Mouse (Mus musculus) kidney, postnatal 0 days (tissue): Measurements from ENCODE around the gene Grrp1. TPM values are rescaled to one million over a fixed set of nuclear protein-coding genes. Genes with fewer than 3 reads are reported as not detected.
"Not testable (repeated sequence)": the region's sequence is repeated elsewhere in the genome, so short reads cannot be mapped to it uniquely, and the experiment has no call there.

Experiments
- ATAC-seq: fragments of 200-750 bp; cut with Nextera tagmentation; replicated peaks from 2 replicates; pipeline ENCODE4 v1.8.0; 2017; ENCODE audit warnings: low read depth, moderate number of reproducible peaks, moderate TSS enrichment, moderate library complexity; ENCODE audit not compliant: low FRiP score
- DNase-seq: peaks from one replicate; pipeline ENCODE4 v3.0.0-alpha.2; 2016; ENCODE audit warnings: low spot score
- H3K27ac ChIP-seq: fragments of 300-500 bp; sonication (generic); 2 replicates; pipeline ENCODE4 v1.5.1; 2014; ENCODE audit warnings: mild to moderate bottlenecking
- H3K27me3 ChIP-seq: fragments of 300-500 bp; sonication (generic); 2 replicates; pipeline ENCODE4 v1.6.1; 2014; ENCODE audit warnings: low read length, mixed read lengths; ENCODE audit not compliant: insufficient read depth
- H3K36me3 ChIP-seq: fragments of 300-500 bp; sonication (generic); 2 replicates; pipeline ENCODE4 v1.6.1; 2014; ENCODE audit warnings: low read length, mixed read lengths; ENCODE audit not compliant: insufficient read depth
- H3K4me1 ChIP-seq: fragments of 300-500 bp; sonication (generic); replicated peaks from 2 replicates; pipeline ENCODE4 v1.6.1; 2014; ENCODE audit warnings: antibody characterized with exemption, low read length, mixed read lengths; ENCODE audit not compliant: insufficient read depth
- H3K4me2 ChIP-seq: fragments of 300-500 bp; sonication (generic); 2 replicates; pipeline ENCODE4 v1.6.1; 2014; ENCODE audit warnings: mild to moderate bottlenecking, low read length, moderate library complexity, mixed read lengths
- H3K4me3 ChIP-seq: fragments of 300-500 bp; sonication (generic); replicated peaks from 2 replicates; pipeline ENCODE4 v1.5.1; 2014; ENCODE audit warnings: low read depth, low read length
- H3K9ac ChIP-seq: fragments of 300-500 bp; sonication (generic); 2 replicates; pipeline ENCODE4 v1.6.1; 2014; ENCODE audit warnings: low read depth, low read length
- H3K9me3 ChIP-seq: fragments of 300-500 bp; sonication (generic); replicated peaks from 2 replicates; pipeline ENCODE4 v1.6.1; 2016; ENCODE audit warnings: low read length, inconsistent platforms, mixed read lengths
- CTCF ChIP-seq: IDR thresholded peaks from 2 replicates; pipeline ENCODE4 v1.5.1; 2016; ENCODE audit warnings: antibody characterized with exemption, low read depth, mild to moderate bottlenecking, moderate library complexity
- WGBS: fragments of 180-500 bp; shearing (Covaris S2); extraction: QIAGEN DNeasy Blood & Tissue Kit; methylation state at CpG from one replicate; pipeline ENCODE4 v1.1.7; 2014; 5-methylcytosine and 5-hydroxymethylcytosine counted together
- polyA plus RNA-seq: library from polyadenylated mRNA; unstranded; fragments of >200 nt; fragmentation: Nextera tagmentation; extraction: Ambion mirVana; gene quantifications from 2 replicates; pipeline ENCODE4 v1.2.1, GENCODE M21; 2015

Gene Grrp1
- polyA plus RNA-seq, 1 experiment from 2014 or later: 12.3 TPM

- no peaks in the 10 kb centered on the region for H3K36me3 ChIP-seq
- H3K9me3 ChIP-seq: no peaks in the 10 kb centered on the region
- no peak overlapping the region for H3K4me3 ChIP-seq
- no peak overlapping the region for H3K4me2 ChIP-seq
- 95% methylated on average over 4 of the region's 4 CpGs for whole genome bisulfite sequencing
- H3K9ac ChIP-seq: no peak overlapping the region
- no peaks in the 10 kb centered on the region for H3K27me3 ChIP-seq
- DNase-seq (no peak), ATAC-seq (no peak)
- TF ChIP-seq CTCF: no peak
- H3K27ac ChIP-seq: no peak overlapping the region
- no peaks in the 10 kb centered on the region for H3K4me1 ChIP-seq
These were observed 42.6 kb upstream of the Grrp1 start for GRCm38 (mm10) chr4:134296523-134296922.

DNA sequence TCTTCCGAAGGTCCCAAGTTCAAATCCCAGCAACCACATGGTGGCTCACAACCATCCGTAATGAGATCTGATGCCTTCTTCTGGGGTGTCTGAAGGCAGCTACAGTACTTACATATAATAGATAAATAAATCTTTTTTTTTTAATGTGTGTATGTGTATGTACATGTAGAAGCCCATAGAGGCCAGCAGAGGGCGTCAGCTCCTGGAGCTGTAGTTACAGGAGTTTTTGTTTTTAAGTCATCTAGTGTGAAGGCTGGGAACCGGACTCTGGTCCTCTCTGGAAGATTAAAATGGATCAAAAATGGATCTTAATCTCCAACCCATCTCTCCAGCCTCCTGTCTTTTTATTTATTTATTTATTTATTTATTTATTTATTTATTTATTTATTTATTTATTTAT, 42.2 kb upstream of the Grrp1 start:
- not testable (repeated sequence) for ATAC-seq, H3K9ac ChIP-seq
- 86% methylated on average over 4 of the region's 4 CpGs for WGBS

DNA sequence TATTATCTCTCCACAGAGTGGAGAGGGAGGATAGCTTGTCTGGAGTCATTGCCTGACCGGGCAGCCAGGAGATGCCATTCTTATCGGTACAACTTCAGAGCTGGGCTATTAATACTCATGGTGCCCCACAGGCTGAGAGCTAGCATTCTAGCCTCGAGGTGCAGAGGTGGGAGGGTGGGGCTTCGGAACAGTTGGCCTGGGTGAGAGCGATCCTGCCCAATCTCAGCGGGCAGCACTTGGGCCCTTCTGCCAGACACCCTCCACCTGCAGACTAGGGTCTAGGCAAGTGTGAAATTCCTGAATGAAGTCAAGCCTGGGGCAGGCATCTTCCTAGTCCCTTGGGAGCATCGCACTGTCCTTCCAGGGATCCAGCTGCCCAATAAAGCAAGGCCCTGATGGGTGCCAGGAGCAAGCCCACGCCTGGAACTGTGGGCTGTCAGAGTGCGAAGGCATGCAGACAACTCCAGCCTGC, 39.8 kb upstream of the Grrp1 start:
- Histone ChIP-seq H3K9ac (no peak overlapping the region), H3K4me2 (no peak overlapping the region), H3K36me3 (no peaks in the 10 kb centered on the region), H3K9me3 (no peaks in the 10 kb centered on the region), H3K4me1 (no peaks in the 10 kb centered on the region), H3K27me3 (no peaks in the 10 kb centered on the region), H3K27ac (no peak overlapping the region), H3K4me3 (no peak overlapping the region)
- ATAC-seq (no peak), DNase-seq (no peak)
- WGBS: 61% methylated on average over 9 of the region's 9 CpGs
- no peak for TF ChIP-seq CTCF

More for the DNA sequence above, 42.2 kb upstream of the Grrp1 start:
- H3K4me1 ChIP-seq, DNase-seq, H3K4me3 ChIP-seq, H3K4me2 ChIP-seq, H3K36me3 ChIP-seq, H3K27me3 ChIP-seq, H3K9me3 ChIP-seq, H3K27ac ChIP-seq: not testable (repeated sequence)
- TF ChIP-seq CTCF: 0 out of 2 replicates have a peak, but pooled peaks have one; percentile 27

- Histone ChIP-seq H3K27ac (no peak overlapping the region), H3K4me1 (peaks cover 4% of the 10 kb centered on the region; the same call in 1 of the 2 replicates), H3K9me3 (no peaks in the 10 kb centered on the region), H3K36me3 (no peaks in the 10 kb centered on the region), H3K4me2 (no peak overlapping the region), H3K4me3 (no peak overlapping the region), H3K9ac (no peak overlapping the region), H3K27me3 (no peaks in the 10 kb centered on the region)
- ATAC-seq (no peak), DNase-seq (no peak)
- TF ChIP-seq CTCF: no peak
- WGBS: 67% methylated on average over 18 of the region's 18 CpGs
These were observed 39.3 kb upstream of the Grrp1 start for GRCm38 (mm10) chr4:134293061-134293691.

GRCm38 (mm10) chr4:134292067-134292466, 38.2 kb upstream of the Grrp1 start:
- 19% methylated on average over 7 of the region's 7 CpGs for WGBS
- Histone ChIP-seq H3K4me3 (no peak overlapping the region), H3K4me2 (no peak overlapping the region), H3K9ac (no peak overlapping the region), H3K27me3 (no peaks in the 10 kb centered on the region), H3K9me3 (no peaks in the 10 kb centered on the region), H3K4me1 (peaks cover 5% of the 10 kb centered on the region; the same call in 1 of the 2 replicates), H3K36me3 (no peaks in the 10 kb centered on the region), H3K27ac (no peak overlapping the region)
- peak; percentile 74 for DNase-seq
- ATAC-seq: no peak
- TF ChIP-seq CTCF: peak; percentile 88

DNA sequence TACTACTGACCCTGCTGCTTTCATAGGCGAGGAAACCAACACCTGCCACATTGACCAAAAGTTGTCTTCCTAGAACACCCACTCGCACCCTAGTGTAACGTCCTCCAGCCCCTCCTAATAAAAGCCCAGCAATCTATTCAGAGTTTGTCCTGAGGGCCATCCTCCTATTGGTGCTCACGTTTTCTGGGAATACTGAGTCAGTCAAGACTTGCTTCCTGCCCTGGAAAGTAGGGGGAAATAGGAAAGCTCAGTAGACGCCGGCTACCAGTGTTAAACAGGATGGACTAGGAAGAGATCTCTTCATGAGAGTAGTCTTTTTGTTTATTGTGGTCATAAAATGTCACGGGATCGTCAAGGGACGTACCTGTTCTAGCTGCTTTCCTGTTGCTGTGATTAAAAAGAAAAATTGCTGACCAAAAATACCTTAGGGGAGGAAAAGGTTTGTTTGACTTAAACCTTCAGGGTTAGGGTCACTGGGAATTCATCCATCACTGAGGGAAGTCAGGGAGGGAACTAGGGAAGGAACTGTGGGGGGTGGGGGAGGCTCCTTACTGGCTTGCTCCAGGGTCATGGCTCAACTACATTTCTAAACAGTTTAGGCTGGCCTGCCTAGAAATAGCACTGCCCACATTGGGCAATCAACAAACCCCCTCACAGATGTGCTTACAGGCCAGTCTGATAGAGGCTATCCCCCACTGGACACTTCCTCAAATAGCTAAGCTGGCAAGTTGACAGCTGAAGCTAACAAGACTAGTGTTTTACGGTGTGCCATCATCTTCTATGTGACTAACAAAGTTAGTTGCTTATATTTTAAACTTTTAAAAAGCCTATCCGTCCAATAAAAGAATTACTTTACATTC, 34.7 kb upstream of the Grrp1 start:
- H3K4me2 ChIP-seq: peak overlapping the region; percentile 93
- H3K4me3 ChIP-seq: peak overlapping the region; percentile 95
- H3K9me3 ChIP-seq: no peaks in the 10 kb centered on the region
- H3K36me3 ChIP-seq: no peaks in the 10 kb centered on the region
- DNase-seq (peak; percentile 28), ATAC-seq (no peak)
- H3K27me3 ChIP-seq: no peaks in the 10 kb centered on the region
- WGBS: 11% methylated on average over 11 of the region's 11 CpGs
- no peak for TF ChIP-seq CTCF
- peaks cover 5% of the 10 kb centered on the region for H3K4me1 ChIP-seq
- peak overlapping the region; percentile 95; the same call in 1 of the 2 replicates for H3K9ac ChIP-seq
- peak overlapping the region; percentile 99 for H3K27ac ChIP-seq
